Mouse (Mus musculus) limb, embryonic 13.5 days (tissue): ENCODE data around the gene Piga. TPM values are rescaled to one million over a fixed set of nuclear protein-coding genes. Genes with fewer than 3 reads are reported as not detected.

Experiments used
- ATAC-seq: fragments of 200-750 bp; cut with Nextera tagmentation; 2 replicates; pipeline ENCODE4 v1.8.0; 2017; ENCODE audit warnings: low read depth, moderate number of reproducible peaks, moderate TSS enrichment; ENCODE audit not compliant: low FRiP score
- H3K27ac ChIP-seq: fragments of 300-500 bp; sonication (generic); 2 replicates; pipeline ENCODE4 v1.5.1; 2015; ENCODE audit warnings: inconsistent platforms, mild to moderate bottlenecking, moderate library complexity
- H3K27me3 ChIP-seq: fragments of 300-500 bp; sonication (generic); 2 replicates; pipeline ENCODE4 v1.6.1; 2015; ENCODE audit warnings: mild to moderate bottlenecking, inconsistent platforms
- H3K36me3 ChIP-seq: fragments of 300-500 bp; sonication (generic); 2 replicates; pipeline ENCODE4 v1.6.1; 2015; ENCODE audit warnings: inconsistent platforms, mild to moderate bottlenecking, moderate library complexity
- H3K4me1 ChIP-seq: fragments of 300-500 bp; sonication (generic); 2 replicates; pipeline ENCODE4 v1.6.1; 2015; ENCODE audit warnings: inconsistent platforms
- H3K4me2 ChIP-seq: fragments of 300-500 bp; sonication (generic); replicated peaks from 2 replicates; pipeline ENCODE4 v1.6.1; 2015; ENCODE audit warnings: inconsistent platforms, mild to moderate bottlenecking, moderate library complexity
- H3K4me3 ChIP-seq: fragments of 300-500 bp; sonication (generic); 2 replicates; pipeline ENCODE4 v1.5.1; 2015; ENCODE audit warnings: moderate library complexity, mild to moderate bottlenecking, inconsistent platforms
- H3K9ac ChIP-seq: fragments of 300-500 bp; sonication (generic); 2 replicates; pipeline ENCODE4 v1.6.1; 2015; ENCODE audit warnings: mild to moderate bottlenecking, inconsistent platforms
- H3K9me3 ChIP-seq: fragments of 300-500 bp; sonication (generic); 2 replicates; pipeline ENCODE4 v1.6.1; 2016; ENCODE audit warnings: inconsistent platforms
- WGBS: fragments of 180-500 bp; shearing (Covaris S2); methylation state at CpG from one replicate; pipeline ENCODE4 v1.1.7; 2015; 5-methylcytosine and 5-hydroxymethylcytosine counted together
- polyA plus RNA-seq: library from polyadenylated mRNA; unstranded; fragments of >200 nt; fragmentation: Nextera tagmentation; extraction: Ambion mirVana; gene quantifications from 2 replicates; pipeline ENCODE4 v1.2.1, GENCODE M21; 2015

The Piga gene
- polyA plus RNA-seq, 1 experiment from 2014 or later: 13.2 TPM

DNA sequence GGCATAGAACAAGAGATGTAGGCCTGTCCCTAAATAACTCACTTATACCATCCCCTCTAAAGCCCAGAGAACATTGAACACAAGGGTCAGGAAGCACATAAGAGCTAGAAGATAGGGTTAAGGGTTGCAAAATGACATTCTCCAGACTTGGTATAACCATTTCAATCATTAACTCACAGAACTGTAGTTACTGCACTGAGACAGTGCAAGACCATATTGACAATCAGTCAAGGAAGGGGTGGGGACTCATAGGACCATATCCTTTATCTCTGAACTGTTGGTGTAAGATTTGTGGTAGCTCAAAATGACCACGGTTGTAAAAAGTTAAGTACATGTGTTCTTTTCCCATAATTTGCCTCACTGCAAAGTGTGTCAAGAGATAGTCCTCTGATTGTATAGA lies 9.0 kb upstream of the Piga start:
- Histone ChIP-seq H3K4me3 (no peak overlapping the region), H3K9me3 (no peaks in the 10 kb centered on the region), H3K4me1 (no peaks in the 10 kb centered on the region), H3K36me3 (no peaks in the 10 kb centered on the region), H3K27me3 (peaks cover 15% of the 10 kb centered on the region; the same call in 1 of the 2 replicates), H3K4me2 (no peak overlapping the region), H3K9ac (no peak overlapping the region), H3K27ac (no peak overlapping the region)
- ATAC-seq: no peak
- 78% methylated on average over 1 of the region's 1 CpGs for WGBS

DNA sequence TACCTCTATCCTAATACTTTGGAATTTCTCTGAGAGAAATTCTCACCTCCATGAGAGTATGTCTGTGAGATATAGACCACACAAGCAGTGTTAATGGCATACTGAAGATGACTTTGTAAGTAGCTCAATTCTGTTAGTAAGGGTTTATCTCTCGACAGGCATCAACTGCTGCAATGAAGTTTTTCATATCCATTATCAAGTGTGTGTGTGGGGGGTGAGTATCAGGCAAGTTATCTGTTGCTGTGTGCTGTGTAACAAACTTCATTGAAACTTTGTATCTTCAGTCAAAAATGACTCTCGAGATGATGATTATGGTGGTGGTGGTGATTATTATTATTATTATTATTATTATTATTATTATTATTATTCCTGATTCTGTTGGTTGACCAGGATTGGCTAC lies 2.8 kb upstream of the Piga start:
- Histone ChIP-seq H3K27me3 (peaks cover 27% of the 10 kb centered on the region), H3K36me3 (no peaks in the 10 kb centered on the region), H3K4me3 (no peak overlapping the region), H3K9me3 (no peaks in the 10 kb centered on the region), H3K4me1 (peaks cover 6% of the 10 kb centered on the region), H3K9ac (no peak overlapping the region), H3K27ac (no peak overlapping the region), H3K4me2 (no peak overlapping the region)
- WGBS: 87% methylated on average over 2 of the region's 2 CpGs
- no peak for ATAC-seq

DNA sequence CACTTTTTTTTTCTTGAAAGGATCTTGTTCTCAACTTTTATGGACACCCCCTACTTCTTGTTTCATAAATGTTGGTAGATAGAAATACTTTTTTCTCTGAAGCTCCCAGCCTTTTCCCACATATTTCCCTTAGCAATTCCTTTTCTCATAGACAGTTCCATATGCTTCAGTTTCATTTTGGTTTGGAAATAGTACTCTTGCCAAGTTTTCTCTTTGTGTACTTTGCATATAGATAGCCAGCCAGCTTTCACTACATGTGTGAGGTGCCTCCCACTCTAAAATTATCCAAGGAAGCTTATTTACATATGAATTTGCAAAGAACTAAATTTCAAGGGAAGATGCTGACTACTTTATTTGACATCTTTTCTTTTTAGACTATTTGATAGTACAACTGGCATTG lies 1.6 kb upstream of the Piga start:
- Histone ChIP-seq H3K27me3 (peaks cover 29% of the 10 kb centered on the region), H3K9ac (no peak overlapping the region), H3K36me3 (no peaks in the 10 kb centered on the region), H3K4me1 (peaks cover 6% of the 10 kb centered on the region), H3K27ac (no peak overlapping the region), H3K4me3 (no peak overlapping the region), H3K4me2 (no peak overlapping the region), H3K9me3 (no peaks in the 10 kb centered on the region)
- no peak for ATAC-seq

DNA sequence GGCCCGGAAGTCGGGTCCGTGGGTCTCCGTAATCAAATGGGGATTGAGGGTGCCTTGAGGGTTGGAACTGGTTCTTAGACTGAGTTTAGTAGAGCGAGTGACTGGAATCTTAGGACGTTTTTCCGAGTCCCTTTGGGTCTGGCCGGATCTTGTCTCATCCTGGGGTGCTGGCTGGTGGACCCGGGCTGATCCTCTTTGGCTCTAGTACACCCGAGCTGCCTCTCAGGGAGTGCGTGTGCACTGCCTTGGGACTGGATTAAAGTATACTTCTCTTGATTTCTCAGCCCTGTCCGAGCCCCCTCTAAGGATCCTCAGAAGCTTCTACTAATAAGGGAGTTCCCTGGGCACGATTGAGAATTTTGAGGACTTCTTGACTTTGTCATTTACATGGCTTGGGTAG lies 368 bp downstream of the Piga start:
- Histone ChIP-seq H3K27me3 (peaks cover 33% of the 10 kb centered on the region), H3K4me3 (peak overlapping the region; percentile 56), H3K27ac (peak overlapping the region; percentile 39; the same call in 1 of the 2 replicates), H3K4me2 (peak overlapping the region; percentile 65), H3K4me1 (peaks cover 6% of the 10 kb centered on the region), H3K9ac (peak overlapping the region; percentile 70), H3K36me3 (no peaks in the 10 kb centered on the region), H3K9me3 (no peaks in the 10 kb centered on the region)
- 19% methylated on average over 13 of the region's 13 CpGs for WGBS
- ATAC-seq: peak; percentile 2; the same call in 1 of the 2 replicates

DNA sequence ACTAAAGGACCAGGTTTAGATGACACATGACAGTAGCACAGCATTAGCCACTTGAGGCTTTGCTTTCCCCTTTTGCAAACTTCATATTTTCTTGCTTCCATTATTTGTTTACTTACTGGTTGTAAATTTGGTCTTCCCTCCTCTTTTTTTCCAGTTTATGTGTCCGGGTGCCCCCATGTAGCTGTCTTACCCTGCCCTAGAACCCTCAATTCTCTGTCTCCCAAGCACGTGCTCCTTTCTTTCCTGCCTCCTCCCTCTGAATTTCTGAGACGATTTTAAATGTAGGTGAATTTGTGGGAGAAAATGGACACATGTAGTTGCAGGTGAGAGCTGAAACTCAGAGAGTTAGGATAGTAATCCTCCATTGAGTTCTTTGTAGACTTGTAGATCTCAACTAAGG lies 931 bp downstream of the Piga start:
- ATAC-seq: no peak

DNA sequence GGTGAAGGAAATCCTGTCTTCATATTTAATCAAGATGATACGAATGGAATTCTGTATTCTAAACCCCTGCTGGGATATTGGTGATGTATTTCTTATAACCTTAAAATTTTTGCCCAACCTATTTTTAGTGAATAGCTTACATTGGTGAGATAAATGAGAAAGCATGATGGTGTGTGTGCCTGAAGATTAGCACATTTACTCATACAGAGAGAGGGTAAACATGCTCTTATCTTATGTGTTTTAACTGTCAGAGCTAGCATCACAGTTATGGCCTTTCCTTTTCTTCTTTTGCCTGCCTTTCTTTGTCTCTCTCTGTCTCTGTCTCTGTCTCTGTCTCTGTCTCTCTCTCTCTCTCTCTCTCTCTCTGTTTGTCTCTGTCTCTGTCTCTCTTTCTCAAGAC lies 5.2 kb downstream of the Piga start:
- peaks cover 17% of the 10 kb centered on the region; the same call in 1 of the 2 replicates for H3K27me3 ChIP-seq
- no peak overlapping the region for H3K4me2 ChIP-seq
- H3K9ac ChIP-seq: no peak overlapping the region
- H3K4me1 ChIP-seq: peaks cover 6% of the 10 kb centered on the region
- no peak overlapping the region for H3K27ac ChIP-seq
- peaks cover 5% of the 10 kb centered on the region for H3K36me3 ChIP-seq
- no peak overlapping the region for H3K4me3 ChIP-seq
- no peak for ATAC-seq
- 85% methylated on average over 1 of the region's 1 CpGs for WGBS
- no peaks in the 10 kb centered on the region for H3K9me3 ChIP-seq

More for the DNA sequence above, 931 bp downstream of the Piga start:
- WGBS: 49% methylated on average over 3 of the region's 3 CpGs
- H3K4me1 ChIP-seq: peaks cover 6% of the 10 kb centered on the region
- H3K4me3 ChIP-seq: peak overlapping the region; percentile 56
- H3K27ac ChIP-seq: no peak overlapping the region
- H3K9ac ChIP-seq: peak overlapping the region; percentile 70
- no peaks in the 10 kb centered on the region for H3K9me3 ChIP-seq
- peaks cover 33% of the 10 kb centered on the region for H3K27me3 ChIP-seq
- peak overlapping the region; percentile 65 for H3K4me2 ChIP-seq
- H3K36me3 ChIP-seq: peaks cover 2% of the 10 kb centered on the region; the same call in 1 of the 2 replicates

DNA sequence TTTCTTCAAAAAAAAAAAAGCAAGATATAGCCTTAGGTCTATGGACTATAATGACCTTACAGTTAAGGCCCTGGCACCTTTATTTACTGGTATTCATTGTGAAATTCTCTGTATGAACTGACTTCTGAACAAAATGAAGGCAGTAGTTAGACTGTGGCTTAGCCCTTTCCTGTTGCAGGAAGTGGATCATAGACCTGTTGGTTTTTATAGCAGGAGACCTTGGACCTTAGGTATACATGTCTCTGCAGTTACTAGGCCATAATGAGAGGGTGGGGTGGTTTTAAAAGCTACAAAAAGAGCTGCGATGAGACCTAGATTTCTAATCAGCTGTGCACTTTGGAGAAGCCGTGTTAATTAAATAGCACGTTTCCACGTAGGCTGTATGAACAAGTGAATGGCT lies 7.7 kb downstream of the Piga start:
- Histone ChIP-seq H3K4me3 (no peak overlapping the region), H3K27ac (no peak overlapping the region), H3K4me1 (no peaks in the 10 kb centered on the region), H3K4me2 (no peak overlapping the region), H3K27me3 (peaks cover 10% of the 10 kb centered on the region; the same call in 1 of the 2 replicates), H3K9me3 (no peaks in the 10 kb centered on the region), H3K36me3 (peaks cover 18% of the 10 kb centered on the region), H3K9ac (no peak overlapping the region)
- no peak for ATAC-seq
- WGBS: 76% methylated on average over 4 of the region's 4 CpGs

DNA sequence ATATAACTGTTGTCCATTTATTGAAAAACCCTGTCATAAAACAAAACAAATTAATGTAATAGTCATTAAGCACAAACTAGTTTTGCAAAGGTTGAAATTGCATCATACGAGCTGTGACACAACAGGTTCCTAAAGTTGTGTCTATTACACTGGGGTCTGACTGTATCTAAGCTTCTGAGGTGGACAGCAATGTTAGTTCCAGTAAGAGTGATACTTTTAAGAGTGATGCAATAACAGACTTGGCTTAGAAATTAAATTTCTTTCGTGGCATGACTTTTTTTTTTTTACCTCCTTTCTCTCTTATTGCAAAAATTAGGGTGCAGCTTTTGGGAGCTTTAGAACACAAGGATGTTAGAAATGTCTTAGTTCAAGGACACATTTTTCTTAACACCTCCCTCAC lies 8.6 kb downstream of the Piga start:
- WGBS: 77% methylated on average over 2 of the region's 2 CpGs
- peaks cover 6% of the 10 kb centered on the region; the same call in 1 of the 2 replicates for H3K27me3 ChIP-seq

DNA sequence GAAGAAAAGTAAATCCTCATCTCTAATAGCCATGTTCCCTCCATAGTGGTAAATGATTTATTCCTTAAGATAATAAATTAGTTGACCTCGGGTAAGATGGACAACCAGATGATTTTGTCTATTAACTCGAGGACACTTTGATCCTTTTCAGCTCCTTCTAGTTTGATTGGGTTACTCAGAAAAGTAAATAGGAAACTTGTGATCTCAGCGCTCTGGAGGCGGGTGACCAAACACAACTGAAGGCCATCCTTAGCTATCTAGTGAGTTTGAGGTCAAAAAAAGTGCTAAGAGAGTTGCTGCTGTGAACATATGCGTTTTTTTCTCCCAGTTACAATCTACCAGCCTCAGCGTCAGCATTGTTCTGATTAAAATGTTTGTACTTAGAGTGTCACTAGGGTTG lies 11.0 kb downstream of the Piga start:
- ATAC-seq: no peak
- no peak overlapping the region for H3K4me2 ChIP-seq
- H3K9me3 ChIP-seq: no peaks in the 10 kb centered on the region
- WGBS: 90% methylated on average over 6 of the region's 6 CpGs
- H3K36me3 ChIP-seq: peaks cover 15% of the 10 kb centered on the region
- no peaks in the 10 kb centered on the region; the same call in 1 of the 2 replicates for H3K27me3 ChIP-seq
- H3K4me1 ChIP-seq: no peaks in the 10 kb centered on the region
- no peak overlapping the region for H3K9ac ChIP-seq
- H3K4me3 ChIP-seq: no peak overlapping the region
- H3K27ac ChIP-seq: no peak overlapping the region

More for the DNA sequence above, 8.6 kb downstream of the Piga start:
- ATAC-seq: no peak
- Histone ChIP-seq H3K27ac (no peak overlapping the region), H3K9me3 (no peaks in the 10 kb centered on the region), H3K4me2 (no peak overlapping the region), H3K4me1 (no peaks in the 10 kb centered on the region), H3K4me3 (no peak overlapping the region), H3K9ac (no peak overlapping the region), H3K36me3 (peaks cover 19% of the 10 kb centered on the region)

DNA sequence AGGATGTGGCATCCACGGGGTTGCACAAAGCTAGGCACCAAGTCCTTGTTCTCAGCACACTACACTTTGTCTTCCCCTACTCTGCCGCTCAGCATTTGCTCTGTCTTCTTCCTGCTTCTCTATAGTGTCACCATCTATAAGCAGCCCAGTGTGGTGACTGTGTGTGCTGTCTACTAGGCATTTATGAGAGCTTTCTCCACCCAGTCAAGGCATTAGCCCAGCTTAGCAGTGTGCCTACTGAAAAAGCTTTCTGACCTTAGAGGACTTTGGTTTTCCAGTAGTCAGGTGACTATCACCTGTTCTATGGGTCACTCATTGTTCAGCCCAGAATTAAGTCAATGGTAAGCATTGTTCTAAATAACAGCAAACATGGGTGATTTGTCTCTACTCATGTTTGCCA lies 11.5 kb downstream of the Piga start:
- Histone ChIP-seq H3K9me3 (no peaks in the 10 kb centered on the region), H3K27me3 (no peaks in the 10 kb centered on the region; the same call in 1 of the 2 replicates), H3K4me1 (no peaks in the 10 kb centered on the region), H3K27ac (no peak overlapping the region), H3K36me3 (peaks cover 13% of the 10 kb centered on the region), H3K4me2 (no peak overlapping the region), H3K4me3 (no peak overlapping the region), H3K9ac (no peak overlapping the region)
- 90% methylated on average over 2 of the region's 2 CpGs for WGBS
- ATAC-seq: no peak

DNA sequence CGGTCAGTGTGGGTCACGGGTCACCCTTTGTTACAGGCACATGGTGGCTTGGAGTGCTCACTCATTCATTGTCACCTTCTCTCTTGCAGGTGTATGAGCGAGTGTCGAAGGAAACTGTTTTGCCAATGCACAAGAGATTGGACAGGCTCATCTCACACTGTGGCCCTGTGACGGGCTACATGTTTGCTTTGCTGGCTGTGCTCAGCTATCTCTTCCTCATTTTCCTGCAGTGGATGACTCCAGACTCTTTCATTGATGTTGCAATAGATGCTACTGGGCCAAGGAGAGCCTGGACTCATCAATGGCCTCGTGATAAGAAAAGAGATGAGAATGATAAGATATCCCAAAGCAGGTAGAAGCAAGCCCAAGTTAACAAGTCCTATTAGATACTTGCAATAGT lies 12.0 kb downstream of the Piga start:
- H3K9ac ChIP-seq: no peak overlapping the region
- H3K27me3 ChIP-seq: no peaks in the 10 kb centered on the region; the same call in 1 of the 2 replicates
- no peaks in the 10 kb centered on the region for H3K4me1 ChIP-seq
- WGBS: 91% methylated on average over 6 of the region's 6 CpGs
- H3K27ac ChIP-seq: no peak overlapping the region
- no peak for ATAC-seq
- H3K4me3 ChIP-seq: no peak overlapping the region
- no peaks in the 10 kb centered on the region for H3K9me3 ChIP-seq
- H3K36me3 ChIP-seq: peaks cover 13% of the 10 kb centered on the region
- H3K4me2 ChIP-seq: no peak overlapping the region

DNA sequence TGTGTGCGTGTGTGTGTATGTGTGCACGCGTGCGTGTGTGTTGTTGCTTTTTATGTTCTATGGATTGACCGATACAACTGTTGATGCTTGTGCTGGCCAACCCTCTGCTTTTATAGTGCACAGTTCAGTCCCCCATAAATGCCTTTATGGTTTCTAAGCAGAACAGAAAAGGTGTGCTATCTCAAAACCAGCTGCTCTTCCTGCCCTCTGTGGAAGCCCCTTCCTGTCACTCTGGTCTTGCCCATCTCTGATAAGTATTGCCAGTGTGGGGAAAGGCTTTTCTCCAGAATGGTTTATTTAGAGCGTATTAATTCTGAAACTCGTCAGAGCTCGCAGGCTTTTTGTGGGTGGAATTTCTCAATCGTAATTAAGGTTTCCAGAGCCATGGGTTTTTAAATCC lies 13.1 kb downstream of the Piga start:
- no peaks in the 10 kb centered on the region; the same call in 1 of the 2 replicates for H3K27me3 ChIP-seq
- H3K4me2 ChIP-seq: no peak overlapping the region
- H3K9ac ChIP-seq: no peak overlapping the region
- peaks cover 13% of the 10 kb centered on the region for H3K36me3 ChIP-seq
- H3K27ac ChIP-seq: no peak overlapping the region
- H3K9me3 ChIP-seq: no peaks in the 10 kb centered on the region
- no peak for ATAC-seq
- H3K4me3 ChIP-seq: no peak overlapping the region
- 95% methylated on average over 9 of the region's 9 CpGs for WGBS
- no peaks in the 10 kb centered on the region for H3K4me1 ChIP-seq

DNA sequence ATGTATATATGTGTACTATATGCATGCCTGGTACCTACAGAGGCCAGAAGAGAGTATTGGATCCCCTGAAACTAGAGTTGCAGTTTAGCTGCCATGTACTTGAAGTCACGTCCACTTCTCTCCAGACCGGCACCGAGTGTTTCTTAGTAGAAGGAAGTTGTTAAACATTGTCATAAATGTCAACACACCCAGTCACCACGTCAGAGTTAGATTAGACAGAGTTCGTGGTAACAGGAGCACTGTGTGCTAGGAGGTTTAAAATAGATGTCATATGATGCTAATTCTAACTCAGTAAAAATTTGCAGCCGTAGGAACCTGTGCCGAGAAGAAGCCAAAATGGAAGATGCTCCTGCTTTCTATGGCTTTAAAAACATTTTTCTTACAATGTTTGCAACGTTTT lies 17.1 kb downstream of the Piga start, which contains the start of gene Asb11:
Asb11 (plus strand) TSS at position 286 of the 400 bp plus-strand sequence.
- Histone ChIP-seq H3K4me2 (no peak within 1 kb of the TSS), H3K36me3 (peaks cover 6% of the 10 kb centered on the region), H3K9me3 (no peaks in the 10 kb centered on the region), H3K9ac (no peak within 1 kb of the TSS), H3K4me1 (no peaks in the 10 kb centered on the region), H3K27me3 (peaks cover 11% of the 10 kb centered on the region; the same call in 1 of the 2 replicates), H3K27ac (no peak within 1 kb of the TSS), H3K4me3 (no peak within 1 kb of the TSS)
- ATAC-seq: no peak
- WGBS: 55% methylated on average over 8 of the region's 8 CpGs
